Mouse (Mus musculus) bone marrow macrophage, adult 2 months (primary cell): ENCODE data around the gene Srek1.
A peak's percentile ranks its signal among the peaks of the same experiment; 100 is the strongest.

Source experiments
- CTCF ChIP-seq: IDR thresholded peaks from 2 replicates; pipeline ENCODE4 v1.5.1; 2012; ENCODE audit warnings: low read depth, mild to moderate bottlenecking, low read length, moderate library complexity
- POLR2A ChIP-seq: IDR thresholded peaks from 2 replicates; pipeline ENCODE4 v1.6.1; 2012; ENCODE audit warnings: mild to moderate bottlenecking, low read depth, low read length, borderline replicate concordance

GRCm38 (mm10) chr13:103696164-103696563 is 78.2 kb downstream of the Srek1 start:
- TF ChIP-seq CTCF, result peak; percentile 84
- no peak for TF ChIP-seq POLR2A
